Mouse (Mus musculus) forebrain, embryonic 10.5 days (tissue): ENCODE measurements around the gene Obscn. TPM values are rescaled to one million over a fixed set of nuclear protein-coding genes. Genes with fewer than 3 reads are reported as not detected.

Source experiments
- DNase-seq: peaks from one replicate; pipeline ENCODE4 v3.0.0-alpha.2; 2017; ENCODE audit warnings: low spot score; ENCODE audit errors: extremely low spot score
- H3K27ac ChIP-seq: fragments of 300-500 bp; sonication (generic); 2 replicates; pipeline ENCODE4 v1.5.1; 2016; ENCODE audit warnings: mild to moderate bottlenecking
- H3K27me3 ChIP-seq: fragments of 300-500 bp; sonication (generic); 2 replicates; pipeline ENCODE4 v1.6.1; 2016; ENCODE audit warnings: mild to moderate bottlenecking; ENCODE audit not compliant: poor library complexity, severe bottlenecking
- H3K36me3 ChIP-seq: fragments of 300-500 bp; sonication (generic); replicated peaks from 2 replicates; pipeline ENCODE4 v1.6.1; 2016; ENCODE audit warnings: mild to moderate bottlenecking, moderate library complexity
- H3K4me1 ChIP-seq: fragments of 300-500 bp; sonication (generic); 2 replicates; pipeline ENCODE4 v1.6.1; 2016
- H3K4me3 ChIP-seq: fragments of 300-500 bp; sonication (generic); 2 replicates; pipeline ENCODE4 v1.5.1; 2016; ENCODE audit warnings: mild to moderate bottlenecking, moderate library complexity
- H3K9me3 ChIP-seq: fragments of 300-500 bp; sonication (generic); 2 replicates; pipeline ENCODE4 v1.6.1; 2016; ENCODE audit warnings: mild to moderate bottlenecking, moderate library complexity
- WGBS: fragments of 180-500 bp; shearing (Covaris S2); methylation state at CpG from one replicate; pipeline ENCODE4 v1.1.7; 2016; 5-methylcytosine and 5-hydroxymethylcytosine counted together
- polyA plus RNA-seq: library from polyadenylated mRNA; unstranded; fragments of >200 nt; fragmentation: Nextera tagmentation; extraction: Ambion mirVana; gene quantifications from 2 replicates; pipeline ENCODE4 v1.2.1, GENCODE M21; 2016

Gene Obscn
- polyA plus RNA-seq, 1 experiment from 2014 or later = 0.01 TPM

DNA sequence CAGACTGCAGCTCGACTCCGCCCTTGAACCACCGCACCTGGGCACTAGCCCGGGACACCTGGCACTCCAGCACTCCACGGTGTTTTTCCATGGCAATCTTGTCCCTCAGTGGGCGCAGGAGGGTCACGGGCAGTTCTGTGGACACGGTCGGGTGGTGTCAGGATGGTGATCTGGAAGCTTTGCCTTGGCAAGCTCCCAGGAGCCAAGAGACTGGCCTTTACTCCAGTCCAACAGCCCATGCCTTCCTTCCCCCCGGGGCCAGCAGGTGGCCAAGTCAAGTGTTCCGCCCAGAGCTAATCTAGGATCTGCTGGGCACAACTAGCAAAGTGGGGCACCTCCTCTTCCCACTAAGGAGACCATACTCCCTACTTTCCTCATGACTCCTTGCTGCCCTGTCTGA is 57.9 kb downstream of the Obscn start:
- Histone ChIP-seq H3K4me3 (no peak overlapping the region), H3K36me3 (no peaks in the 10 kb centered on the region), H3K27ac (no peak overlapping the region), H3K4me1 (no peaks in the 10 kb centered on the region), H3K9me3 (0 out of 2 replicates have a peak, but pooled peaks cover 3% of the 10 kb centered on the region), H3K27me3 (no peaks in the 10 kb centered on the region)
- no peak for DNase-seq
- WGBS = 91% methylated on average over 11 of the region's 11 CpGs

DNA sequence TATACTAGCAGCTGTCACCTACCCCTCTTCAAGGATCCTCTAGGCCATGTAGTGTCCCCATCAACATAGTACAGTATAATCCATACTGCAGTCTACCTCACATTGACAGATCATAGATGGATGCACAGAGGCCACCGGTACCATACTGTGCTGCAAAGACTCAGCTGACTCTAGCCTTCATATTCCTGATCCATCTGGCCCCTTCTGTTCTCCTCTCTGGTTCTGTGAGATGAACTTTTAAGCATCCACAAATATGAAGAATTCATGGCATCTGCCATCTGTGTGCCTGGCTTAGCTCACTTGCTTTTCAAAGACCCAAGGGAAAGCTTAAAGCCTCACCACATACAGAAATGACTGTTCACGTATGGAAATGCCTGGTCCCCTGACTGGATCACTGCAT is 65.9 kb downstream of the Obscn start:
- H3K36me3 ChIP-seq = no peaks in the 10 kb centered on the region
- 0 out of 2 replicates have a peak, but pooled peaks cover 3% of the 10 kb centered on the region for H3K9me3 ChIP-seq
- H3K27ac ChIP-seq = no peak overlapping the region
- peaks cover 10% of the 10 kb centered on the region; the same call in 1 of the 2 replicates for H3K4me1 ChIP-seq
- 87% methylated on average over 2 of the region's 2 CpGs for WGBS
- H3K27me3 ChIP-seq = no peaks in the 10 kb centered on the region
- no peak overlapping the region for H3K4me3 ChIP-seq
- DNase-seq = no peak

- peaks cover 10% of the 10 kb centered on the region; the same call in 1 of the 2 replicates for H3K4me1 ChIP-seq
- no peak for DNase-seq
- no peaks in the 10 kb centered on the region for H3K27me3 ChIP-seq
- 88% methylated on average over 8 of the region's 8 CpGs for WGBS
- no peaks in the 10 kb centered on the region for H3K36me3 ChIP-seq
- 0 out of 2 replicates have a peak, but pooled peaks cover 3% of the 10 kb centered on the region for H3K9me3 ChIP-seq
- no peak overlapping the region for H3K4me3 ChIP-seq
- 0 out of 2 replicates have a peak overlapping the region, but pooled peaks have one; percentile 8 for H3K27ac ChIP-seq
Observed at GRCm38 (mm10) chr11:59068922-59069321, 67.3 kb downstream of the Obscn start.

DNA sequence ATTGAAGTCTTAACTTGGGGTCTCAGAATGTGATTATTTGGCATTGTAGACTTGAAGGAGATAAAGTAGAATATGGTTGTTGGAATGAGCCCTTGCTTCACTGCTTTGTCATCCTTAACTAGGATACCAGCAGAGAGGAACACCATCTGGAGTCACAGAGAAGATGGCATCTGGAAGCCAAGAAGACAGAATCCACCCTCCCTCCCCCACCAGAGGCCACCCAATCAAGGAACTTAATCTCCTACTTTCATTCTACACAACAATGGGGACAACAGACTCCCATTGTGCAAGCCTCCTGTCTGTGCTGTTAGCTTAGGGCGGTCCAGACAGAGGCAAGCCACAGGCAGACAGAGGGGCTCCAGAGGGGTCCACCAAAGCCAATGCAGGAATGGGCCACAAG is 67.8 kb downstream of the Obscn start:
- Histone ChIP-seq H3K4me3 (no peak overlapping the region), H3K27ac (0 out of 2 replicates have a peak overlapping the region, but pooled peaks have one; percentile 8), H3K36me3 (no peaks in the 10 kb centered on the region), H3K4me1 (peaks cover 10% of the 10 kb centered on the region; the same call in 1 of the 2 replicates), H3K27me3 (no peaks in the 10 kb centered on the region), H3K9me3 (no peaks in the 10 kb centered on the region)
- WGBS = 8% methylated on average over 1 of the region's 1 CpGs
- no peak for DNase-seq

GRCm38 (mm10) chr11:59067921-59068320 is 68.3 kb downstream of the Obscn start:
- H3K27ac ChIP-seq = no peak overlapping the region
- H3K36me3 ChIP-seq = no peaks in the 10 kb centered on the region
- no peak for DNase-seq
- peaks cover 10% of the 10 kb centered on the region; the same call in 1 of the 2 replicates for H3K4me1 ChIP-seq
- no peaks in the 10 kb centered on the region for H3K27me3 ChIP-seq
- H3K9me3 ChIP-seq = no peaks in the 10 kb centered on the region
- 79% methylated on average over 9 of the region's 9 CpGs for WGBS
- no peak overlapping the region for H3K4me3 ChIP-seq

GRCm38 (mm10) chr11:59058025-59058424 is 78.2 kb downstream of the Obscn start:
- Histone ChIP-seq H3K9me3 (no peaks in the 10 kb centered on the region), H3K36me3 (no peaks in the 10 kb centered on the region), H3K4me3 (no peak overlapping the region), H3K4me1 (no peaks in the 10 kb centered on the region), H3K27ac (no peak overlapping the region), H3K27me3 (no peaks in the 10 kb centered on the region)
- no peak for DNase-seq
- WGBS = 77% methylated on average over 3 of the region's 3 CpGs

- no peaks in the 10 kb centered on the region for H3K27me3 ChIP-seq
- no peaks in the 10 kb centered on the region for H3K9me3 ChIP-seq
- no peaks in the 10 kb centered on the region for H3K36me3 ChIP-seq
- no peaks in the 10 kb centered on the region for H3K4me1 ChIP-seq
- H3K27ac ChIP-seq = no peak overlapping the region
- 88% methylated on average over 9 of the region's 9 CpGs for WGBS
- no peak overlapping the region for H3K4me3 ChIP-seq
- no peak for DNase-seq
Observed at GRCm38 (mm10) chr11:59051031-59051430, 85.2 kb downstream of the Obscn start.

DNA sequence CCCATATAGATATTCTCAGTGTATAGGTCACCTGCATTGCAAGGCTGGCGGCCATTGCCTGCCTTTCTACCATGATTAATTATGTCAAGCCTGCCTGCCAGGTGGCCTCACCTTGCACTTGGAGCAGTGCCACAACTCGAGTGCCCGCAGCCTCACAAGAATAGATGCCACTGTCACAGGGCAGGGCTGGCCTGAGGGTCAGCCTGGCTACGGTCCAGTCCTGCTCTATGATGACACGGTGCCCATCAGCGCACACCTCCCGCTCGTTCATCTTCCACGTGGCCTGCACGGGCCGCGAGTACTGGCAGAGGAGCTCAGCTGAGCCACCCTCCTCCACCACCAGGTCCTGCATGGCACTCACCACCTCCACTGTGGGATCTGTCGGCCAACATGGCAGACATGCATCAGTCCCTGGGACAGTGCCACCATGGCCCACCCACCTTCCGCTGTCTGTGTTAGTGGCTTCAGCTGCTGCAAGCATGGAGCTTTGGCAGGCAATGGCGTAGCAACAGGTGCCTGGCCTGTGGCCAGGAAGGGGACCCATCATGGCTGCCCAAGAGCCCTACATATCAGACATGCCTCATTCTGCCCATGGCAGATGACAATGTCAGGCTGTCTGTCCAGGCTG is 91.4 kb downstream of the Obscn start:
- no peaks in the 10 kb centered on the region for H3K4me1 ChIP-seq
- no peak for DNase-seq
- WGBS = 92% methylated on average over 15 of the region's 15 CpGs

DNA sequence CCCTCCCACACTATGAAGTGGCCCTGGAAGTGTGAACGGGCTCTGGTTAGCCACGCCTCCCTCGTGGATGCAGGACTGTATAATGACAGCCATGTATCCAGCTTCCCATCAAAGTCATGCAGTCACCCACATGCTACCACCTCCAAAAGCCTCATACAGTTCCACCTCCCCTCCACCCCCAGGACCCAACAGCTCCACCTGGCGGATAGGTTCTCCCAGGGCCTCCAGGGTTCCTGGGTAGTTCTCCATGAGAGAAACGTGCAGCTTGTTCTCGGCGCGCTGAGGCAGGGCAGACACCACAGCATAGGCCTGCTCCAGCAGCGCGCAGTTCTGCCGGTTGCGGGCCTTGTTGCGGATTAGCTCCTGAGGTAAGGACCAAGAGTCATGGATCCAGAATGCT is 107.2 kb downstream of the Obscn start:
- H3K27ac ChIP-seq = no peak overlapping the region
- no peaks in the 10 kb centered on the region for H3K4me1 ChIP-seq
- no peaks in the 10 kb centered on the region for H3K27me3 ChIP-seq
- H3K9me3 ChIP-seq = no peaks in the 10 kb centered on the region
- WGBS = 84% methylated on average over 13 of the region's 13 CpGs
- no peak overlapping the region for H3K4me3 ChIP-seq
- H3K36me3 ChIP-seq = no peaks in the 10 kb centered on the region
- DNase-seq = no peak

More for the DNA sequence above, 91.4 kb downstream of the Obscn start:
- H3K27ac ChIP-seq = no peak overlapping the region
- H3K9me3 ChIP-seq = no peaks in the 10 kb centered on the region
- no peak overlapping the region for H3K4me3 ChIP-seq
- H3K27me3 ChIP-seq = no peaks in the 10 kb centered on the region
- H3K36me3 ChIP-seq = no peaks in the 10 kb centered on the region

DNA sequence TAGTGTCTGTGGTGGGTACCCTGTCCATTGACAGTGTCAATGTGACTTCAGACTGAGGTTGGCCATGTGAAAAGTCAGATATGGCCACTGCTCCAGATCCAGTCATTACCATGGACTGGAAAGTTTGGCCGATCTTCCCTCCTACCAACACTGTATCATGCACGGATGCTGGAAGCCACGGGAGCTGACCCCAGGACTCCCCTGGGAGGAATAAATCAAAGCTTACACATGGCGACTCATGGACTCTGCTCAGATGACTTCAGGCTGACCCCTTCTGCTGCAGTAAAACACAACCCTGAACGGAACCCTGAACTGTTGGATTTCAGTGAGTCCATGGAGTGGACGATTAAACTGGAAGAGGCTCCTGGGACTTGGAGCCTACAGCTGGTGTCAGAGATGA is 109.8 kb downstream of the Obscn start:
- Histone ChIP-seq H3K27me3 (no peaks in the 10 kb centered on the region), H3K4me3 (no peak overlapping the region), H3K36me3 (no peaks in the 10 kb centered on the region), H3K27ac (no peak overlapping the region), H3K4me1 (no peaks in the 10 kb centered on the region), H3K9me3 (no peaks in the 10 kb centered on the region)
- 84% methylated on average over 6 of the region's 6 CpGs for WGBS
- DNase-seq = no peak

DNA sequence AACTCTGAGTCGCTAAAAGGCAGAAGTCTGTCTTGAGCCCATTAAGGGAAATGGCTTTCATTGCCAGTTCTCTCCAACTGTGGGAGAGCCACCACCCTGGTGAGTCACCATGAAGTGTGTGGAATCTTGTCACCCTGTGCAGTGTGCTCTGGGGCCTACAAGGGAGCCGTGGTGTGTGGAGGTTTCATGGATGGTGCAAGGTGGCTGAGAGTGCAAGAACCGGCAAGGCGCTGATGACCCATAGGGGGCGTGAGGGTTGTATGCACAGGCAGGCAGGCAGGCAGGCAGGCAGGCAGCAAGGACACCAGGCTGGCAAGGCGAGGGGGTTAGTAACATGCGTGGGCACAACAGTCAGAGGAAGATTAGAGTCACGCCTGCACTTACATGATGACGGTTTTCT is 121.2 kb downstream of the Obscn start:
- H3K36me3 ChIP-seq = no peaks in the 10 kb centered on the region
- no peaks in the 10 kb centered on the region for H3K9me3 ChIP-seq
- H3K4me3 ChIP-seq = no peak overlapping the region
- no peak overlapping the region for H3K27ac ChIP-seq
- no peaks in the 10 kb centered on the region for H3K27me3 ChIP-seq
- 36% methylated on average over 9 of the region's 9 CpGs for WGBS
- no peaks in the 10 kb centered on the region for H3K4me1 ChIP-seq
- DNase-seq = peak; percentile 21

DNA sequence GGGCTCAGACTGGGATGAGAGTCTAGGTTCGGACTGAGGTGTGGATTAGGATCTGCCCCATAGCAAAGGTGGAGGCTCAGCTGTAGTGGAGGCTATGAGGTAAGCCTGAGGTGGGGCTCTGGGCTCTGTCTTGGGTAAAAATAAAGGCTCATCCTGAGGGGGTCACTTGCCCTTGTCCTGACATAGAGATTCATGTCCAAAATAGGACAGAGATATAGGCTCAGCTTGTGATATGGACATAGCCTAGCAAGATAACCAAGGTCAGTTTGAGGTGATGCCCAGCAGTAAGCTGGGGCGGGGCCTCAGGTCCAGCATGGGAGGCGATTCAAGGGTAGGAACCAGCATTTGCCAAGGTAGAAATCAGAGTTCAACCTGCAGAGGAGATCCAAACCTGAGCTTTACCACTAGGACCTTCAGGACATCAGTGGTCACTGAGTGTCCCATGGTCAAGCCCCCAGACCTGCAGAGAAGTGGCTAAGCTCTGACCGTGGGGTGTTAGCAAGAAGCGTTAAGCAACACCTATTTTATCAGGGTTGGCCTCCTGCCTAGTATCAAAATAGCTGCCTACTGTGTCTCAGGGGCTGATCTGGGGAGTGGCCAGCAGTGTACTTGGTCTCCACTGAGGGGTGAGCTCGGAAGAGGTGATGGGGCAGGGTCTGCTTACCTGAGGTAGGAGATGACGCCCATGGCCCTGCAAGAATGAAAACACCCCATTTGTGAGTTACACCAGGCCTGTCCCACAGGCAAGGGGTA is 133.7 kb downstream of the Obscn start:
- DNase-seq = no peak
- Histone ChIP-seq H3K4me1 (peaks cover 4% of the 10 kb centered on the region; the same call in 1 of the 2 replicates), H3K27ac (no peak overlapping the region), H3K27me3 (peaks cover 17% of the 10 kb centered on the region), H3K36me3 (no peaks in the 10 kb centered on the region), H3K9me3 (no peaks in the 10 kb centered on the region), H3K4me3 (no peak overlapping the region)
- WGBS = 88% methylated on average over 7 of the region's 7 CpGs

DNA sequence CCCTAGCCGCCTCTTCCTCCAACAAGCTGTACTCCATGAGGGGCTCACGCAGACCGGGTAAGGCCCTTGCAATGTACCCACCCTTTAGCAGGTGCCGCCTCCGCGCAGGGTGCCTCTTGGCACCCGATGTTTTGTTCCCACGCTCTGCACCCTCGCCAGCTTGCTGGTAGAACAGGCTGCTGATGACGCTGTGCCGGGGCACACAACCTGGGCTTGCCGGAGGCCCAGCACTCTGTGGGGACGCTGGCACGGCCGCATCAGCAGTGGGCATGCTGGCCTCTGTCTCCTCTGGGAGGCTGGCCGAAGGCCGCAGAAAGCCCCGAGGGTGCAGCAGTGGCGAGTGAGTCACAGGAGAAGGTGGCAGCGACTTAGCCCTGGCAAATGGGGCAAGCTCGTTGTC is 135.6 kb downstream of the Obscn start:
- H3K4me3 ChIP-seq = no peak overlapping the region
- DNase-seq = no peak
- no peak overlapping the region for H3K27ac ChIP-seq
- H3K27me3 ChIP-seq = peaks cover 36% of the 10 kb centered on the region
- WGBS = 92% methylated on average over 21 of the region's 21 CpGs
- H3K4me1 ChIP-seq = peaks cover 4% of the 10 kb centered on the region; the same call in 1 of the 2 replicates
- no peaks in the 10 kb centered on the region for H3K9me3 ChIP-seq
- H3K36me3 ChIP-seq = no peaks in the 10 kb centered on the region
